Mouse (Mus musculus) myocyte (in vitro differentiated cells): ENCODE results near the gene Flad1. TPM values are rescaled to one million over a fixed set of nuclear protein-coding genes. Genes with fewer than 3 reads are reported as not detected.

Experiments
- H3K27me3 ChIP-seq: one replicate; pipeline ENCODE4 v1.6.1; 2011; ENCODE audit not compliant: control insufficient read depth, insufficient read depth, insufficient read length
- H3K36me3 ChIP-seq: one replicate; pipeline ENCODE4 v1.6.1; 2011; ENCODE audit not compliant: control insufficient read depth, insufficient read depth
- H3K4me2 ChIP-seq: one replicate; pipeline ENCODE4 v1.6.1; 2011; ENCODE audit warnings: low read depth, control low read depth
- H3K4me3 ChIP-seq: one replicate; pipeline ENCODE4 v1.5.1; 2011; ENCODE audit warnings: mild to moderate bottlenecking, control low read depth, moderate library complexity
- H3K79me2 ChIP-seq: one replicate; pipeline ENCODE4 v1.6.1; 2011; ENCODE audit not compliant: control insufficient read depth, insufficient read depth
- H3ac ChIP-seq: one replicate; pipeline ENCODE4 v1.6.1; 2011; ENCODE audit not compliant: control insufficient read depth, insufficient read length
- CEBPB ChIP-seq: IDR thresholded peaks from 2 replicates; pipeline ENCODE4 v1.6.1; 2011; ENCODE audit warnings: mild to moderate bottlenecking, moderate library complexity; ENCODE audit not compliant: poor library complexity, insufficient read depth, severe bottlenecking
- E2F4 ChIP-seq: IDR thresholded peaks from one replicate; pipeline ENCODE4 v1.6.1; 2011; ENCODE audit warnings: mild to moderate bottlenecking, control low read depth, moderate library complexity; ENCODE audit not compliant: insufficient read depth
- MAX ChIP-seq: IDR thresholded peaks from one replicate; pipeline ENCODE4 v1.6.1; 2011; ENCODE audit warnings: low read depth, mild to moderate bottlenecking, control low read depth
- MYOD1 ChIP-seq, 3 experiments: IDR thresholded peaks; one replicate each; pipeline ENCODE4 v1.6.1; 2011; ENCODE audit warnings: control low read depth in 2 of 3, low read depth in 2 of 3, mild to moderate bottlenecking in 2 of 3, moderate library complexity in 1 of 3; ENCODE audit not compliant: insufficient read length in 2 of 3, control insufficient read depth in 1 of 3
- MYOG ChIP-seq, 3 experiments: IDR thresholded peaks; one replicate each; pipeline ENCODE4 v1.6.1; 2011; ENCODE audit warnings: control low read depth in 2 of 3, low read depth in 2 of 3, mild to moderate bottlenecking in 2 of 3; ENCODE audit not compliant: insufficient read length in 2 of 3, control insufficient read depth in 1 of 3, insufficient read depth in 1 of 3
- POLR2A ChIP-seq: IDR thresholded peaks from one replicate; pipeline ENCODE4 v1.6.1; 2011; ENCODE audit warnings: low read depth, mild to moderate bottlenecking, control low read depth, moderate library complexity; ENCODE audit not compliant: insufficient read length
- POLR2AphosphoS2 ChIP-seq: IDR thresholded peaks from one replicate; pipeline ENCODE4 v1.6.1; 2011; ENCODE audit warnings: low read depth, control low read depth; ENCODE audit not compliant: insufficient read length
- REST ChIP-seq: IDR thresholded peaks from one replicate; pipeline ENCODE4 v1.6.1; 2011; ENCODE audit warnings: mild to moderate bottlenecking, control low read depth, moderate library complexity; ENCODE audit not compliant: insufficient read depth, insufficient read length
- SRF ChIP-seq: IDR thresholded peaks from one replicate; pipeline ENCODE4 v1.6.1; 2011; ENCODE audit warnings: low read depth; ENCODE audit not compliant: control insufficient read depth, insufficient read length
- TCF12 ChIP-seq: IDR thresholded peaks from one replicate; pipeline ENCODE4 v1.6.1; 2011; ENCODE audit warnings: mild to moderate bottlenecking, control low read depth; ENCODE audit not compliant: poor library complexity, insufficient read depth, severe bottlenecking
- TCF3 ChIP-seq: IDR thresholded peaks from one replicate; pipeline ENCODE4 v1.6.1; 2011; ENCODE audit warnings: low read depth, control low read depth; ENCODE audit not compliant: insufficient read length
- USF1 ChIP-seq: IDR thresholded peaks from one replicate; pipeline ENCODE4 v1.6.1; 2011; ENCODE audit warnings: low read depth, mild to moderate bottlenecking, control low read depth, moderate library complexity
- polyA plus RNA-seq: library from polyadenylated mRNA; unstranded; fragments of >200 nt; fragmentation: generic; extraction: Trizol; gene quantifications from one replicate; pipeline ENCODE4 v1.2.1, GENCODE M21; 2012; ENCODE audit warnings: missing spikeins

Flad1 gene
- polyA plus RNA-seq, 1 experiment, result 19.8 TPM

GRCm38 (mm10) chr3:89418861-89419250, 7.2 kb upstream of the Flad1 start:
- H3K36me3 ChIP-seq, result peaks cover 15% of the 10 kb centered on the region

DNA sequence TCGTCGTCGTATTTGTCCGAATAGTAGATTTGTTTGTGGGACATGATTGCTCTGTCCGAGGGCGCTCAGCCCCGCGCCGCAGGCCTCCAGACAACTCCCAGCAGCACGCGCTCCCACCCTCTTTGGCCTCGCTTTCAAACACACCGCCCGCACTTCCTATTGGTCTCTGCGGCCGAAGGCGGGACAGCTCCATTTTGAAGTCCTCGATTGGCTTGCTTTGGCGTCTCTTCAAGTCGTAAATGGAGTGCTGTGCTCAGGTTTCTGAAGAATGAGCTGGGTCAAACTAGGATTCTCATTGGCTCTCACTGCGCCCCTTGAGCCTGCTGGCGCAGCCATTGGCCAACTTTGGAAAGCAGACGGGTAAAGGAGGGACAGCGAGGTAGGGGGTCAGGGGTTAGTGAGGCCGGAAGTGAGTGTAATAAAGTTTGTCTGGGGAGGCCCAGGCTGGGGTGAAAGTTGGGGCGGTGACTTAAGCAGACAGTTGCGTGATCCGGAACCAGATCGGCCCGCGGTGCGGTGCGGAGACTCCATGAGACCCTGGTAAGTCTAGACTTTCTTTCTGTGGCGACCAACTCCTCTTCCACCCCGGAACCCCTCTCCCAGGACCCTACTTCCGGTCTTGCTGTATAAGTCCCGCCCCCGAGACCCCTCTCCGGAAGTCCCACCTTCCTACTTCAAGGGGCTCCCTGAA, 6.6 kb upstream of the Flad1 start, which contains the start of the genes Cks1b and Shc1:
TSS of gene Cks1b (minus strand) at position 214 of the 691 bp plus-strand sequence.
TSS of gene Shc1 (plus strand) at position 274 of the 691 bp plus-strand sequence.
- Histone ChIP-seq H3K27me3 (no peaks in the 10 kb centered on the region), H3K36me3 (peaks cover 11% of the 10 kb centered on the region), H3K4me3 (peak within 1 kb of the TSS; percentile 63), H3ac (peak within 1 kb of the TSS; percentile 54), H3K79me2 (peaks cover 59% of the 10 kb centered on the region), H3K4me2 (peak within 1 kb of the TSS; percentile 94)
- TF ChIP-seq POLR2AphosphoS2, result peak; percentile 27
- TF ChIP-seq REST, result no peak
- peak; percentile 47 for TF ChIP-seq POLR2A
- no peak for TF ChIP-seq MYOD1 (IDR thresholded peaks at IDR 0.05; ENCODE audit: control insufficient read depth in 1 of 3, insufficient read length in 2 of 3, low read depth in 2 of 3)
- peak; percentile 100 for TF ChIP-seq E2F4
- TF ChIP-seq MAX, result peak; percentile 85

More at GRCm38 (mm10) chr3:89418861-89419250, 7.2 kb upstream of the Flad1 start:
- TF ChIP-seq POLR2AphosphoS2 (peak; percentile 38), MYOG (IDR thresholded peaks at IDR 0.05; ENCODE audit: control insufficient read depth in 1 of 3, insufficient read depth in 1 of 3, insufficient read length in 2 of 3, low read depth in 2 of 3) (no peak), TCF12 (no peak), E2F4 (no peak), SRF (no peak), POLR2A (peak; percentile 55), REST (no peak), CEBPB (no peak), MYOD1 (IDR thresholded peaks at IDR 0.05; ENCODE audit: control insufficient read depth in 1 of 3, insufficient read length in 2 of 3, low read depth in 2 of 3) (no peak), USF1 (no peak), MAX (no peak), TCF3 (no peak)
- H3K4me2 ChIP-seq, result peak overlapping the region; percentile 94
- H3K79me2 ChIP-seq, result peaks cover 59% of the 10 kb centered on the region
- H3ac ChIP-seq, result peak overlapping the region; percentile 54
- no peaks in the 10 kb centered on the region for H3K27me3 ChIP-seq
- H3K4me3 ChIP-seq, result peak overlapping the region; percentile 63

- no peak for TF ChIP-seq POLR2AphosphoS2
- no peak for TF ChIP-seq POLR2A
- no peak for TF ChIP-seq REST
- TF ChIP-seq MYOG (IDR thresholded peaks at IDR 0.05; ENCODE audit: control insufficient read depth in 1 of 3, insufficient read depth in 1 of 3, insufficient read length in 2 of 3, low read depth in 2 of 3), result no peak
- TF ChIP-seq SRF, result no peak
- Histone ChIP-seq H3ac (peak overlapping the region; percentile 54), H3K4me3 (peak overlapping the region; percentile 63), H3K79me2 (peaks cover 53% of the 10 kb centered on the region), H3K27me3 (no peaks in the 10 kb centered on the region), H3K36me3 (peaks cover 11% of the 10 kb centered on the region), H3K4me2 (peak overlapping the region; percentile 77)
These were observed 6.1 kb upstream of the Flad1 start for GRCm38 (mm10) chr3:89417840-89418169.

- Histone ChIP-seq H3K36me3 (peaks cover 11% of the 10 kb centered on the region), H3K4me2 (peak overlapping the region; percentile 77), H3K79me2 (peaks cover 47% of the 10 kb centered on the region), H3K4me3 (peak overlapping the region; percentile 63), H3K27me3 (no peaks in the 10 kb centered on the region), H3ac (no peak overlapping the region)
- TF ChIP-seq USF1, result no peak
These were observed 5.5 kb upstream of the Flad1 start for GRCm38 (mm10) chr3:89417131-89417530.

- peak overlapping the region; percentile 77 for H3K4me2 ChIP-seq
- H3K36me3 ChIP-seq, result peaks cover 11% of the 10 kb centered on the region
- no peaks in the 10 kb centered on the region for H3K27me3 ChIP-seq
- H3K4me3 ChIP-seq, result peak overlapping the region; percentile 63
- TF ChIP-seq MAX, result no peak
- TF ChIP-seq MYOD1 (IDR thresholded peaks at IDR 0.05; ENCODE audit: control insufficient read depth in 1 of 3, insufficient read length in 2 of 3, low read depth in 2 of 3), result no peak
- no peak for TF ChIP-seq MYOG (IDR thresholded peaks at IDR 0.05; ENCODE audit: control insufficient read depth in 1 of 3, insufficient read depth in 1 of 3, insufficient read length in 2 of 3, low read depth in 2 of 3)
- no peak for TF ChIP-seq REST
- TF ChIP-seq POLR2AphosphoS2, result no peak
- TF ChIP-seq USF1, result no peak
- no peak overlapping the region for H3ac ChIP-seq
- H3K79me2 ChIP-seq, result peaks cover 40% of the 10 kb centered on the region
These were observed 4.5 kb upstream of the Flad1 start for GRCm38 (mm10) chr3:89416158-89416557.
